Mouse (Mus musculus): ENCODE measurements at regions not wholly inside any gene's neighbourhood (a gene's known extent, or its start where the extent isn't known, plus 50 kb on each side); places are given as distances from the start of the nearest gene placed in this dataset.
"Not testable (repeated sequence)": the region's sequence is repeated elsewhere in the genome, so short reads cannot be mapped to it uniquely, and the experiment has no call there.

GRCm38 (mm10) chr11:26773122-26773796 lies 179.5 kb upstream of the Vrk2 start:
- H3K9ac ChIP-seq = no peak overlapping the region
- H3K9me3 ChIP-seq = no peaks in the 10 kb centered on the region
- no peaks in the 10 kb centered on the region for H3K36me3 ChIP-seq
- ATAC-seq (ENCODE audit: low FRiP score, low read depth) = no peak
- no peaks in the 10 kb centered on the region for H3K27me3 ChIP-seq
- no peak overlapping the region for H3K4me3 ChIP-seq
- no peak overlapping the region for H3K27ac ChIP-seq (replicated peaks)
- no peaks in the 10 kb centered on the region for H3K4me1 ChIP-seq (replicated peaks)
- H3K4me2 ChIP-seq = no peak overlapping the region
- 8% methylated on average over 3 of the region's 3 CpGs for WGBS

GRCm38 (mm10) chr11:26755576-26755975 lies 161.8 kb upstream of the Vrk2 start:
- Histone ChIP-seq H3K4me1 (replicated peaks) (no peaks in the 10 kb centered on the region), H3K9ac (no peak overlapping the region), H3K4me2 (no peak overlapping the region), H3K9me3 (no peaks in the 10 kb centered on the region), H3K27ac (replicated peaks) (no peak overlapping the region), H3K27me3 (no peaks in the 10 kb centered on the region), H3K36me3 (no peaks in the 10 kb centered on the region), H3K4me3 (no peak overlapping the region)
- ATAC-seq (ENCODE audit: low FRiP score, low read depth) = no peak
- 89% methylated on average over 3 of the region's 3 CpGs for WGBS

- H3K9ac ChIP-seq = no peak overlapping the region
- H3K27ac ChIP-seq (replicated peaks) = no peak overlapping the region
- H3K4me2 ChIP-seq = no peak overlapping the region
- H3K36me3 ChIP-seq = no peaks in the 10 kb centered on the region
- H3K9me3 ChIP-seq = no peaks in the 10 kb centered on the region
- H3K27me3 ChIP-seq = no peaks in the 10 kb centered on the region
- no peak overlapping the region for H3K4me3 ChIP-seq
- 45% methylated on average over 1 of the region's 1 CpGs for WGBS
- ATAC-seq (ENCODE audit: low FRiP score, low read depth) = no peak
- no peaks in the 10 kb centered on the region for H3K4me1 ChIP-seq (replicated peaks)
Measured at GRCm38 (mm10) chr11:26753616-26754015, 159.8 kb upstream of the Vrk2 start.

GRCm38 (mm10) chr11:26742235-26742634 lies 148.4 kb upstream of the Vrk2 start:
- H3K27me3 ChIP-seq = no peaks in the 10 kb centered on the region
- H3K27ac ChIP-seq (replicated peaks) = no peak overlapping the region
- no peaks in the 10 kb centered on the region for H3K9me3 ChIP-seq
- no peaks in the 10 kb centered on the region for H3K36me3 ChIP-seq
- H3K4me3 ChIP-seq = no peak overlapping the region
- ATAC-seq (ENCODE audit: low FRiP score, low read depth) = no peak
- no peaks in the 10 kb centered on the region for H3K4me1 ChIP-seq (replicated peaks)
- H3K4me2 ChIP-seq = no peak overlapping the region
- 88% methylated on average over 1 of the region's 1 CpGs for WGBS
- no peak overlapping the region for H3K9ac ChIP-seq

- H3K9ac ChIP-seq = no peak overlapping the region
- ATAC-seq (ENCODE audit: low FRiP score, low read depth) = no peak
- no peak overlapping the region for H3K4me3 ChIP-seq
- no peaks in the 10 kb centered on the region for H3K4me1 ChIP-seq (replicated peaks)
- H3K27ac ChIP-seq (replicated peaks) = no peak overlapping the region
- H3K4me2 ChIP-seq = no peak overlapping the region
- H3K9me3 ChIP-seq = no peaks in the 10 kb centered on the region
- 62% methylated on average over 4 of the region's 4 CpGs for WGBS
- no peaks in the 10 kb centered on the region for H3K27me3 ChIP-seq
- no peaks in the 10 kb centered on the region for H3K36me3 ChIP-seq
Measured at GRCm38 (mm10) chr11:26739732-26740131, 145.9 kb upstream of the Vrk2 start.

GRCm38 (mm10) chr11:26726969-26727368 lies 133.2 kb upstream of the Vrk2 start:
- no peaks in the 10 kb centered on the region for H3K9me3 ChIP-seq
- no peak for ATAC-seq (ENCODE audit: low FRiP score, low read depth)
- H3K36me3 ChIP-seq = no peaks in the 10 kb centered on the region
- WGBS = 81% methylated on average over 1 of the region's 1 CpGs
- no peak overlapping the region for H3K27ac ChIP-seq (replicated peaks)
- no peak overlapping the region for H3K4me3 ChIP-seq
- no peak overlapping the region for H3K9ac ChIP-seq
- no peaks in the 10 kb centered on the region for H3K27me3 ChIP-seq
- H3K4me1 ChIP-seq (replicated peaks) = no peaks in the 10 kb centered on the region
- no peak overlapping the region for H3K4me2 ChIP-seq

- no peaks in the 10 kb centered on the region for H3K27me3 ChIP-seq
- WGBS = 62% methylated on average over 11 of the region's 11 CpGs
- no peaks in the 10 kb centered on the region for H3K4me1 ChIP-seq (replicated peaks)
- H3K9ac ChIP-seq = no peak overlapping the region
- no peak overlapping the region for H3K4me3 ChIP-seq
- no peak overlapping the region for H3K4me2 ChIP-seq
- H3K36me3 ChIP-seq = no peaks in the 10 kb centered on the region
- H3K27ac ChIP-seq (replicated peaks) = no peak overlapping the region
- no peaks in the 10 kb centered on the region for H3K9me3 ChIP-seq
- ATAC-seq (ENCODE audit: low FRiP score, low read depth) = no peak
Measured at GRCm38 (mm10) chr11:26724963-26725721, 131.3 kb upstream of the Vrk2 start.

- Histone ChIP-seq H3K4me3 (no peak overlapping the region), H3K27ac (replicated peaks) (no peak overlapping the region), H3K4me2 (no peak overlapping the region), H3K27me3 (no peaks in the 10 kb centered on the region), H3K4me1 (replicated peaks) (no peaks in the 10 kb centered on the region), H3K9ac (no peak overlapping the region), H3K36me3 (no peaks in the 10 kb centered on the region), H3K9me3 (no peaks in the 10 kb centered on the region)
- no peak for ATAC-seq (ENCODE audit: low FRiP score, low read depth)
- 87% methylated on average over 3 of the region's 3 CpGs for WGBS
Measured at GRCm38 (mm10) chr11:26722292-26722691, 128.5 kb upstream of the Vrk2 start.

- no peaks in the 10 kb centered on the region for H3K4me1 ChIP-seq (replicated peaks)
- no peaks in the 10 kb centered on the region for H3K36me3 ChIP-seq
- H3K4me3 ChIP-seq = no peak overlapping the region
- WGBS = 87% methylated on average over 3 of the region's 3 CpGs
- H3K27me3 ChIP-seq = no peaks in the 10 kb centered on the region
- no peak overlapping the region for H3K27ac ChIP-seq (replicated peaks)
- no peak overlapping the region for H3K4me2 ChIP-seq
- H3K9ac ChIP-seq = no peak overlapping the region
- ATAC-seq (ENCODE audit: low FRiP score, low read depth) = no peak
- no peaks in the 10 kb centered on the region for H3K9me3 ChIP-seq
Measured at GRCm38 (mm10) chr11:26721173-26721572, 127.4 kb upstream of the Vrk2 start.

GRCm38 (mm10) chr11:26711237-26711636 lies 117.4 kb upstream of the Vrk2 start:
- not testable (repeated sequence) for H3K4me1 ChIP-seq (replicated peaks); H3K36me3 ChIP-seq; H3K9ac ChIP-seq; H3K4me2 ChIP-seq; H3K4me3 ChIP-seq; H3K27ac ChIP-seq (replicated peaks); H3K27me3 ChIP-seq; ATAC-seq (ENCODE audit: low FRiP score, low read depth); H3K9me3 ChIP-seq
- 71% methylated on average over 2 of the region's 2 CpGs for WGBS

GRCm38 (mm10) chr11:26708636-26709035 lies 114.8 kb upstream of the Vrk2 start:
- no peak overlapping the region for H3K27ac ChIP-seq (replicated peaks)
- no peak for ATAC-seq (ENCODE audit: low FRiP score, low read depth)
- WGBS = 62% methylated on average over 2 of the region's 2 CpGs

GRCm38 (mm10) chr11:26683850-26684249 lies 90.1 kb upstream of the Vrk2 start:
- ATAC-seq (ENCODE audit: low FRiP score, low read depth) = no peak
- H3K4me3 ChIP-seq = no peak overlapping the region

More at GRCm38 (mm10) chr11:26708636-26709035, 114.8 kb upstream of the Vrk2 start:
- Histone ChIP-seq H3K4me2 (no peak overlapping the region), H3K9ac (no peak overlapping the region), H3K36me3 (no peaks in the 10 kb centered on the region), H3K4me3 (no peak overlapping the region), H3K9me3 (no peaks in the 10 kb centered on the region), H3K4me1 (replicated peaks) (no peaks in the 10 kb centered on the region), H3K27me3 (no peaks in the 10 kb centered on the region)

More at GRCm38 (mm10) chr11:26683850-26684249, 90.1 kb upstream of the Vrk2 start:
- Histone ChIP-seq H3K27ac (replicated peaks) (no peak overlapping the region), H3K27me3 (no peaks in the 10 kb centered on the region), H3K4me1 (replicated peaks) (no peaks in the 10 kb centered on the region), H3K9ac (no peak overlapping the region), H3K36me3 (no peaks in the 10 kb centered on the region), H3K4me2 (no peak overlapping the region), H3K9me3 (no peaks in the 10 kb centered on the region)
